Mouse (Mus musculus): ENCODE measurements around the gene Dynlt1f.
"Not testable (repeated sequence)": the region's sequence is repeated elsewhere in the genome, so short reads cannot be mapped to it uniquely, and the experiment has no call there.

DNA sequence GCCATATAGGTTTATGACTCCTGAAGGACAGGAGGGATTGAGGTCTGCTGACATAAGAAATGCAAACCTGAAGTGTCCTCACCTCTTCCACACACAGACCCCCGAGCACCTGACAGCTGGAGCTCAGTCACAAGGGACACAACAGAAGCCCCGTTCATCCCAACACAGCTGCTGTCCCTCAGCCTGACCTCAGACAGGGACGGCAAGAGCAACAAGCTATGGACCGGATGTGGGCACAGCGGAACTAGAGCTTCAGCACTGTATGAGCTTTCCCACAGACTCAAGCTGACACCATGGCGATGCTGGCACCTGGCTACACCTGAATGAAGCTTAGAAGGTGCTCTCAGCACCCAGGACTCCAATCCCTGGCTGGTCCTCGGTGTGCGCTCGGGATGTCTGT lies 41.4 kb downstream of the Dynlt1f start:
- not testable (repeated sequence) for TF ChIP-seq CTCF, EP300 (IDR thresholded peaks at IDR 0.05; ENCODE audit: low read depth)

Measured in heart, postnatal 0 days (tissue).